Mouse (Mus musculus) ES-E14 (cell line): ENCODE data around the gene Hoxb13. TPM values are rescaled to one million over a fixed set of nuclear protein-coding genes. Genes with fewer than 3 reads are reported as not detected.

Source experiments
- DNase-seq: peaks from one replicate; pipeline ENCODE4 v3.0.0-alpha.2; 2013; ENCODE audit warnings: low read depth, low spot score
- H3K27ac ChIP-seq: 2 replicates; pipeline ENCODE4 v1.5.1; 2012; ENCODE audit warnings: low read depth, mild to moderate bottlenecking, low read length, moderate library complexity, mixed read lengths; ENCODE audit not compliant: poor library complexity, insufficient read depth, severe bottlenecking
- H3K36me3 ChIP-seq: 2 replicates; pipeline ENCODE4 v1.6.1; 2012; ENCODE audit warnings: mild to moderate bottlenecking, low read length, moderate library complexity, mixed read lengths; ENCODE audit not compliant: control insufficient read depth, poor library complexity, insufficient read depth, severe bottlenecking
- H3K4me1 ChIP-seq, 2 experiments: fragments of 150-350 bp in 1 of 2; sonication (generic) in 1 of 2; 2 replicates each; pipeline ENCODE4 v1.6.1; 2012; ENCODE audit warnings: low read length in 2 of 2, mild to moderate bottlenecking in 1 of 2, mixed read lengths in 1 of 2; ENCODE audit not compliant: control insufficient read depth in 2 of 2, insufficient read depth in 2 of 2, poor library complexity in 1 of 2
- H3K4me3 ChIP-seq, 2 experiments: fragments of 150-350 bp in 1 of 2; sonication (generic) in 1 of 2; 2 replicates each; pipeline ENCODE4 v1.5.1; 2012; ENCODE audit warnings: low read length in 2 of 2, low read depth in 1 of 2, mild to moderate bottlenecking in 1 of 2, mixed read lengths in 1 of 2; ENCODE audit not compliant: insufficient read depth in 1 of 2, poor library complexity in 1 of 2, severe bottlenecking in 1 of 2
- H3K9ac ChIP-seq: 2 replicates; pipeline ENCODE4 v1.6.1; 2012; ENCODE audit warnings: low read depth, mild to moderate bottlenecking, low read length, mixed read lengths; ENCODE audit not compliant: poor library complexity, insufficient read depth, severe bottlenecking
- H3K9me3 ChIP-seq: fragments of 150-350 bp; sonication (generic); 2 replicates; pipeline ENCODE4 v1.6.1; 2012; ENCODE audit warnings: low read depth, mild to moderate bottlenecking, low read length; ENCODE audit not compliant: control insufficient read depth, insufficient read depth
- CHD2 ChIP-seq: IDR thresholded peaks from 2 replicates; pipeline ENCODE4 v1.6.1; 2014; ENCODE audit warnings: mild to moderate bottlenecking, low read depth, low read length, inconsistent platforms
- HCFC1 ChIP-seq: IDR thresholded peaks from 2 replicates; pipeline ENCODE4 v1.6.1; 2012; ENCODE audit warnings: low read length, inconsistent platforms, borderline replicate concordance; ENCODE audit not compliant: insufficient read depth
- MAFK ChIP-seq: IDR thresholded peaks from 2 replicates; pipeline ENCODE4 v1.6.1; 2014; ENCODE audit warnings: mild to moderate bottlenecking, low read depth, low read length, inconsistent platforms; ENCODE audit not compliant: insufficient read depth
- ZC3H11A ChIP-seq: IDR thresholded peaks from 2 replicates; pipeline ENCODE4 v1.6.1; 2012; ENCODE audit warnings: low read depth, mild to moderate bottlenecking, inconsistent platforms, low read length, borderline replicate concordance
- ZNF384 ChIP-seq: IDR thresholded peaks from 2 replicates; pipeline ENCODE4 v1.6.1; 2012; ENCODE audit warnings: low read depth, low read length, inconsistent platforms
- in situ Hi-C, 2 experiments: fragments of 600-800 bp; cut with MboI; formaldehyde crosslinking; loops; one replicate each; pipeline ENCODE4 v1.15.1; 2025; ENCODE audit warnings: low sequenced_read_pairs in 2 of 2, inconsistent platforms in 1 of 2; ENCODE audit not compliant: unreplicated experiment in 2 of 2
- total RNA-seq: library from RNA; depleted of rRNA; stranded (reverse); fragments of 300-350 nt; gene quantifications from 2 replicates; pipeline ENCODE4 v1.2.3, GENCODE M21; 2012

The Hoxb13 gene
- total RNA-seq, 1 experiment = 1.4 TPM

DNA sequence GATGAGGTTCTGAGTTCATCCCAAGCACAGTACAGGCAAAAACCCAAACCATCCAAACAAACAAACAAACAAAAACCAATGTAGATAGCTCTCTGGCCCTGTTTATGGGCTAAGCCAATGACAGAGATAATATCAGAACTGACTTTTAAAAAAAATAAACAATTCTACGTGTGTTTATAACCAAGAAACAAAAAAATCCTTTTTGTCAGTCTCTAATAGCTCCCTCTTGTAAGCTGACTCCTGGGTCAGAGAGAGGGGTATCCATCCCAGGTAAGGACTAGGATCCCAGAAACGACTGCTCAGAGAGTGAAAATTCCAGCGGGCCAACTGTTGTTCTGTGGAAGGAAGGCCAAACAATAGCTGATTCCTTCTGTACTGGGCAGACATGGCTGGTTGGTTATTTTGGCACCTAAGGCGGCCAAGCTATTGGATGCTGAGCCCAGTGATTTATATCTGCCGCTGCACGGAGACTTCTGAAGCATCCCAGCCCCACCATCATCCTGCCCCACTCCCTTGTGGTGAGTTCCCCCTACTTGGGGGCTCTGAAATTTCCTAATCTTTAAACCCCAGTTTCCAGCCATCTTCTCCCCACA, 15.1 kb upstream of the Hoxb13 start:
- Histone ChIP-seq H3K4me3 (no peak overlapping the region), H3K9me3 (no peaks in the 10 kb centered on the region), H3K36me3 (no peaks in the 10 kb centered on the region), H3K9ac (no peak overlapping the region), H3K4me1 (no peaks in the 10 kb centered on the region), H3K27ac (no peak overlapping the region)
- no peak for DNase-seq
- no peak for TF ChIP-seq HCFC1
- no peak for TF ChIP-seq MAFK
- no peak; the same call in 1 of the 2 replicates for TF ChIP-seq ZNF384
- no peak for TF ChIP-seq ZC3H11A
- TF ChIP-seq CHD2 = no peak
- in situ Hi-C loops = loop anchor here in 1 of 2 experiments (10.0 kb wide), 1 partner anchor 156 kb away; no protein-coding TSS in a partner anchor

DNA sequence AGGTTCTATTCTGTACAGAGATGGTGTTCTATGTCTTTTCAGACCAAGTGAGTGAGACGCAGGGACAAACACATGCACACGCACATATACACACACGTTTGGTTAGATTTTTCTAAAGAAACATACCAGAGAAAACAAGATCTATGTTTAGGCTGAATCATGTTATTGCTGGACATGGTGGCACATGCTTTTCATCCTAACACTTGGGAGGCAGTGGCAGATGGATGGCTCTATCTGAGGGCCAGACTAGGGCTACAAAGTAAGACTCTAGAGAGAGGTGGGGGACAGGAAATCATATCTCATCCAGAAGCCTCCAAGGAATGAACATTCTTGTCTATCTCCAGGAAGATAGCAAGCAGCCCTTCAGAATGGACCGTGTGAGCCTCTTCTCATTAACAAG, 13.1 kb upstream of the Hoxb13 start:
- Histone ChIP-seq H3K36me3 (no peaks in the 10 kb centered on the region), H3K9ac (no peak overlapping the region), H3K9me3 (no peaks in the 10 kb centered on the region), H3K4me3 (no peak overlapping the region), H3K4me1 (no peaks in the 10 kb centered on the region), H3K27ac (no peak overlapping the region)
- DNase-seq = no peak
- in situ Hi-C loops = no loop called here
- TF ChIP-seq ZC3H11A = no peak
- TF ChIP-seq CHD2 = no peak
- TF ChIP-seq ZNF384 = no peak
- TF ChIP-seq MAFK = no peak
- TF ChIP-seq HCFC1 = no peak

DNA sequence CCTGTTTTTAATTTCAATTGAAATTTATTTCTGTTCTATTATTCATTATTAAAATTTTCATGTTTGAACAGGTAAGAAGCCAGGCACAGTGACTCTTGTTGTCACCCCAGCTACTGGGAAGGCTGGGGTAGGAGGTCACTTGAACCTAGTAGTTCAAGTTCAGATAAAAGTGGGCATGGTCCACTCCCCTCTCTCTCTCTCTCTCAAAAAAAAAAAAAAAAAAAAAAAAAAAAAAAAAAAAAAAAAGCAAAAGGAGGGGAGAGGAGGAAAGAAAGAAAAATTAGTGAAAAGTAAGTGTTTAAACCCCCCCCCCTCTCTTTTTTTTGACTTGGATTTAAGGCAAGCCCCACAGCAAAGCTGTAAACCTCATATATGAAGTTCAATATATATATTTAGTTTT, 9.9 kb upstream of the Hoxb13 start:
- no peak overlapping the region for H3K4me3 ChIP-seq
- no peaks in the 10 kb centered on the region for H3K36me3 ChIP-seq
- TF ChIP-seq MAFK (no peak), ZNF384 (peak; percentile 75; the same call in 1 of the 2 replicates), ZC3H11A (no peak), HCFC1 (no peak), CHD2 (no peak)
- no peak overlapping the region for H3K9ac ChIP-seq
- no peak overlapping the region for H3K27ac ChIP-seq
- no peaks in the 10 kb centered on the region for H3K9me3 ChIP-seq
- no peak for DNase-seq
- in situ Hi-C loops = no loop called here
- no peaks in the 10 kb centered on the region for H3K4me1 ChIP-seq

DNA sequence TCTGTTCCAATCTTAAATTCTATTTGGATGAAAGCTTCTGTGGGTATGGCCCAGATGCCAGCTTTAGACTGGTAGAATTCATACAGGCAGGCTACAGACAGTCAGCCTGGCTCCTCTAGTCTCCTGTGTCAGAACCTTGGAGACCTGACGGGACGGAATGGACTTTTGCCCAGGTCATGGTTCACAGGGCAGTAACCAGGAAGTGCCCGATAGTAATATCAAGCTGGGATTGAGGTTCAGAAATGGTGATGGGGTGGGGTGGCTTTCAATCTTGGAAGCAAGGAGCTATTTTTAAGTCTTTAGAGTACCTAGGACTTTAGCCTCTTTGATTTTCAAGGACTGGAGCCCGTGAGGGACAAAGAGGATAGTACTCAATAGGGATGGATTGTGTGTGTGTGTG, 6.8 kb upstream of the Hoxb13 start:
- TF ChIP-seq ZC3H11A = no peak
- 0 out of 4 replicates have a peak, but pooled peaks cover 0 to 7% of the 10 kb centered on the region in 2 experiments for H3K4me1 ChIP-seq
- no peak for DNase-seq
- H3K9ac ChIP-seq = no peak overlapping the region
- in situ Hi-C loops = no loop called here
- H3K9me3 ChIP-seq = no peaks in the 10 kb centered on the region
- H3K4me3 ChIP-seq = no peak overlapping the region
- no peak overlapping the region for H3K27ac ChIP-seq
- no peaks in the 10 kb centered on the region for H3K36me3 ChIP-seq
